Mouse (Mus musculus): ENCODE measurements at regions not wholly inside any gene's neighbourhood (a gene's known extent, or its start where the extent isn't known, plus 50 kb on each side); places are given as distances from the start of the nearest gene placed in this dataset.

DNA sequence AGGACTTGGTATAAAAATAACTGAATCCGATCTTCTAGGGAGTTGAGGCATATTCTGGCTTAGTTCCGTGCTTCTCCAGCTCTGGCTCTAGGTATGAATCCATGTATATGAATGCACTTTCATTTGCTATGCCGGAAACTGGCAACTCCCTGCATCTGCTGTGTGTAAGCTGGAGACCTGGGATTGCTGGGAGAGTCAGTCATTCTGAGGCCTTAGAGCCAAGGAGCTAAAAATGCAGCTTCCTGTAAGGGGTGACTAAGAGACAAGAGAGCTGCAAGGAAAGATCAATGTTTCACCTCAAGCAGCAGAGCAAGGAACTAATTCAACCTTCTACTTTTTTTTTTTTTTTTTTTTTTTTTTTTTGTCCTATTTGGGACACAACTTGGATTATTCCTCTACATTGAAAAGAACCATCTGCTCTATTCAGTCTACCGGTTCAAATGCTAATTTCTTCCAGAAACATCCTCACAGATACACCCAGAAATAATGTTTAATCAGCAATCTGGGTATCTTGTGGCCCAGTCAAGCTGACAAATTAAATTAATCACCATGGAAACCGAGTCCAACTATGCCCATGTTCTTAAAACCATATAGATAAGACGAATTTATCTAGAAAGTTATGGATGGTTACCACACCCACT, 292.2 kb upstream of the Map3k7 start:
- DNase-seq (ENCODE audit: low spot score) = no peak
- H3K27me3 ChIP-seq (replicated peaks; ENCODE audit: low read depth, poor library complexity, severe bottlenecking) = no peaks in the 10 kb centered on the region
- H3K27ac ChIP-seq (replicated peaks) = no peak overlapping the region
- peaks cover 3% of the 10 kb centered on the region; the same call in 1 of the 2 replicates for H3K4me1 ChIP-seq
- no peak overlapping the region for H3K4me3 ChIP-seq
- 78% methylated on average over 6 of the region's 6 CpGs for WGBS
- no peaks in the 10 kb centered on the region for H3K36me3 ChIP-seq (replicated peaks)
- H3K9me3 ChIP-seq = no peaks in the 10 kb centered on the region

- DNase-seq (ENCODE audit: low spot score) = no peak
- no peak overlapping the region for H3K4me3 ChIP-seq
- H3K36me3 ChIP-seq (replicated peaks) = no peaks in the 10 kb centered on the region
- peaks cover 3% of the 10 kb centered on the region; the same call in 1 of the 2 replicates for H3K4me1 ChIP-seq
- H3K9me3 ChIP-seq = no peaks in the 10 kb centered on the region
- H3K27ac ChIP-seq (replicated peaks) = no peak overlapping the region
- WGBS = 84% methylated on average over 9 of the region's 9 CpGs
- H3K27me3 ChIP-seq (replicated peaks; ENCODE audit: low read depth, poor library complexity, severe bottlenecking) = no peaks in the 10 kb centered on the region
Measured at GRCm38 (mm10) chr4:31672171-31672841, 291.6 kb upstream of the Map3k7 start.

DNA sequence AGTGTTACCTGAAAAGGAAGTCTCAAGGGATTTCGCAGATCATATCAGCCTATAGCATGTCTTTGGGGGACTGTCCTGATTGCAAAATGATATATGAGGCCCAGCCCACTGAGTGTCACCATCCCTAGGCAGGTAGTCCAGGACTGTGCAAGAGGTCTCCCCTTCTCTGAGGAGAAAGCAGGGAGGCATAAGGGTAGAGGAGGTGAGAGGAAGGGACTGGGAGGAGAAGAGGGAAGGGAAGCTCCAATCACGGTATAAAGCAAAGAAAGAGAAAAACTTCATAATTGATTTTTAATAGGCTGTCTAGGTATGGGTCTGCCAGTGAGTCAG, 291.1 kb upstream of the Map3k7 start:
- no peak for DNase-seq (ENCODE audit: low spot score)
- 94% methylated on average over 2 of the region's 2 CpGs for WGBS
- Histone ChIP-seq H3K36me3 (replicated peaks) (no peaks in the 10 kb centered on the region), H3K27ac (replicated peaks) (no peak overlapping the region), H3K4me3 (no peak overlapping the region), H3K4me1 (peaks cover 3% of the 10 kb centered on the region; the same call in 1 of the 2 replicates), H3K9me3 (no peaks in the 10 kb centered on the region), H3K27me3 (replicated peaks; ENCODE audit: low read depth, poor library complexity, severe bottlenecking) (no peaks in the 10 kb centered on the region)

GRCm38 (mm10) chr4:31679007-31679590, 284.8 kb upstream of the Map3k7 start:
- Histone ChIP-seq H3K9me3 (no peaks in the 10 kb centered on the region), H3K4me3 (no peak overlapping the region), H3K4me1 (no peaks in the 10 kb centered on the region), H3K27me3 (replicated peaks; ENCODE audit: low read depth, poor library complexity, severe bottlenecking) (no peaks in the 10 kb centered on the region), H3K27ac (replicated peaks) (no peak overlapping the region), H3K36me3 (replicated peaks) (no peaks in the 10 kb centered on the region)
- DNase-seq (ENCODE audit: low spot score) = no peak
- 82% methylated on average over 13 of the region's 13 CpGs for WGBS

- DNase-seq (ENCODE audit: low spot score) = no peak
- Histone ChIP-seq H3K9me3 (no peaks in the 10 kb centered on the region), H3K4me1 (no peaks in the 10 kb centered on the region), H3K36me3 (replicated peaks) (no peaks in the 10 kb centered on the region), H3K27me3 (replicated peaks; ENCODE audit: low read depth, poor library complexity, severe bottlenecking) (no peaks in the 10 kb centered on the region), H3K27ac (replicated peaks) (no peak overlapping the region), H3K4me3 (no peak overlapping the region)
- WGBS = 84% methylated on average over 2 of the region's 2 CpGs
Measured at GRCm38 (mm10) chr4:31680958-31681357, 282.9 kb upstream of the Map3k7 start.

DNA sequence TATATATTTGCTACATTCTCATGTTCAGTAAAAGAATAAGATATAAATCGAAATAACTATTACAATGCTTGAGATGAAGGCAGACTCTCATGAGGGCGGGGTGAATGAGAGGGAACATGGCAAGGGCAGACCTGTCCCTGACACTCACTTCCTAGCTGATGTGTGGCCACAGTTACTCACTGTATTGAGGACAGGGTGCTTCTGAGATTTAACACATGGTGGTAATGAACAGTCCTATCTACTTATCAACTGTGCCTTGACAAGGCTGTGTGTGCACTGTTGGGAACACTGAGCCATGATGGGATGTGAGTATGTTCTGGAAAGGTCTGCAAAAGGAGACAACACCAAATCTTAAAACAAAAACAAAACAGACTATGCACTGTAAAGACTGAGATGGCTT, 274.8 kb upstream of the Map3k7 start:
- no peak for DNase-seq (ENCODE audit: low spot score)
- Histone ChIP-seq H3K4me1 (no peaks in the 10 kb centered on the region), H3K9me3 (no peaks in the 10 kb centered on the region), H3K4me3 (no peak overlapping the region), H3K27ac (replicated peaks) (no peak overlapping the region), H3K36me3 (replicated peaks) (no peaks in the 10 kb centered on the region), H3K27me3 (replicated peaks; ENCODE audit: low read depth, poor library complexity, severe bottlenecking) (no peaks in the 10 kb centered on the region)
- WGBS = 90% methylated on average over 2 of the region's 2 CpGs

DNA sequence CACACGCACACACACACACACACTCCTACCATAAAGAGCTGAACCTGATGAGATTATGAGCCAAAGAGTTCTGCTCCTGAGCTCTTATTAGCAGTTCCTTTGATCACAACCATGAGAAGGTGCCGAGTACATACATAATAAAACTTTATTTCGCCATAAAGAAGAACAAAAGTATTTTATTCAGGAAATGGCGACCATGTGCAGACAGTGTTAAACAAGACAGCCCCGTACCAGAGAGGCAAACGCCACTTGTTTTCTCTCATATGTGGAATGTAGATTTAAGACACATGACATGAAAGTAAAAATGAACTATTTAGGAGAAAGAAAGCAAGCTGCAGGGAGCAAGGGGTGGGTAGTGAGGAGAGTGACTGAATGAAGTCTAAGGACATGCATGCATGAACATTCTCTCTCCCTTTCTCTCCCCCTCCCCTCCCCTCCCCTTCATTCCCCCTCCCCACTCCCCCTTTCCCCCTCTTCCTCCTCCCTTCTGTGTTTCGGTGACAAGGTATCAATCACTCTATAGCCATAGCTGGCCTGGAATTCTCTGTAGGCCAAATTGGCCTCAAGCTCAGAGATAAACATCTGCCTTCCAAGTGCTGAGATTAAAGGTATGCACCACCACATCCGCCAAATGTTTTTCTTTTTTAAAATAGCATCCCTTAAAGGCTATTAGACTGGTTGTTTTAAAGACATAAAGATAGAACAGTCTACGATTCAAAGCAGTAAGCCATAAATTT, 266.0 kb upstream of the Map3k7 start:
- 73% methylated on average over 9 of the region's 9 CpGs for WGBS
- Histone ChIP-seq H3K36me3 (replicated peaks) (no peaks in the 10 kb centered on the region), H3K4me3 (no peak overlapping the region), H3K9me3 (no peaks in the 10 kb centered on the region), H3K4me1 (peaks cover 7% of the 10 kb centered on the region; the same call in 1 of the 2 replicates), H3K27ac (replicated peaks) (no peak overlapping the region), H3K27me3 (replicated peaks; ENCODE audit: low read depth, poor library complexity, severe bottlenecking) (no peaks in the 10 kb centered on the region)
- peak; percentile 14 for DNase-seq (ENCODE audit: low spot score)

- H3K4me1 ChIP-seq = peaks cover 7% of the 10 kb centered on the region; the same call in 1 of the 2 replicates
- no peaks in the 10 kb centered on the region for H3K27me3 ChIP-seq (replicated peaks; ENCODE audit: low read depth, poor library complexity, severe bottlenecking)
- H3K4me3 ChIP-seq = no peak overlapping the region
- 72% methylated on average over 4 of the region's 4 CpGs for WGBS
- no peak for DNase-seq (ENCODE audit: low spot score)
- H3K27ac ChIP-seq (replicated peaks) = no peak overlapping the region
- no peaks in the 10 kb centered on the region for H3K36me3 ChIP-seq (replicated peaks)
- no peaks in the 10 kb centered on the region for H3K9me3 ChIP-seq
Measured at GRCm38 (mm10) chr4:31698506-31698782, 265.5 kb upstream of the Map3k7 start.

GRCm38 (mm10) chr4:31699296-31699695, 264.6 kb upstream of the Map3k7 start:
- Histone ChIP-seq H3K27me3 (replicated peaks; ENCODE audit: low read depth, poor library complexity, severe bottlenecking) (no peaks in the 10 kb centered on the region), H3K4me1 (peaks cover 7% of the 10 kb centered on the region; the same call in 1 of the 2 replicates), H3K36me3 (replicated peaks) (no peaks in the 10 kb centered on the region), H3K9me3 (no peaks in the 10 kb centered on the region), H3K27ac (replicated peaks) (no peak overlapping the region), H3K4me3 (no peak overlapping the region)
- WGBS = 77% methylated on average over 5 of the region's 5 CpGs
- DNase-seq (ENCODE audit: low spot score) = no peak

GRCm38 (mm10) chr4:31714054-31714651, 249.7 kb upstream of the Map3k7 start:
- DNase-seq (ENCODE audit: low spot score) = no peak
- no peaks in the 10 kb centered on the region for H3K9me3 ChIP-seq
- no peaks in the 10 kb centered on the region for H3K36me3 ChIP-seq (replicated peaks)
- no peaks in the 10 kb centered on the region for H3K4me1 ChIP-seq
- H3K27me3 ChIP-seq (replicated peaks; ENCODE audit: low read depth, poor library complexity, severe bottlenecking) = no peaks in the 10 kb centered on the region
- H3K27ac ChIP-seq (replicated peaks) = no peak overlapping the region
- 89% methylated on average over 2 of the region's 2 CpGs for WGBS
- H3K4me3 ChIP-seq = no peak overlapping the region

- 76% methylated on average over 7 of the region's 7 CpGs for WGBS
- no peak for DNase-seq (ENCODE audit: low spot score)
- H3K27me3 ChIP-seq (replicated peaks; ENCODE audit: low read depth, poor library complexity, severe bottlenecking) = no peaks in the 10 kb centered on the region
- H3K27ac ChIP-seq (replicated peaks) = no peak overlapping the region
- H3K36me3 ChIP-seq (replicated peaks) = no peaks in the 10 kb centered on the region
- no peak overlapping the region for H3K4me3 ChIP-seq
- H3K4me1 ChIP-seq = no peaks in the 10 kb centered on the region; the same call in 1 of the 2 replicates
- no peaks in the 10 kb centered on the region for H3K9me3 ChIP-seq
Measured at GRCm38 (mm10) chr4:31723501-31723900, 240.4 kb upstream of the Map3k7 start.

GRCm38 (mm10) chr4:31724400-31724799, 239.5 kb upstream of the Map3k7 start:
- H3K36me3 ChIP-seq (replicated peaks) = no peaks in the 10 kb centered on the region
- H3K27ac ChIP-seq (replicated peaks) = no peak overlapping the region
- no peaks in the 10 kb centered on the region; the same call in 1 of the 2 replicates for H3K4me1 ChIP-seq
- no peaks in the 10 kb centered on the region for H3K27me3 ChIP-seq (replicated peaks; ENCODE audit: low read depth, poor library complexity, severe bottlenecking)
- no peaks in the 10 kb centered on the region for H3K9me3 ChIP-seq
- WGBS = 73% methylated on average over 2 of the region's 2 CpGs
- H3K4me3 ChIP-seq = no peak overlapping the region
- DNase-seq (ENCODE audit: low spot score) = no peak
